Mouse (Mus musculus) gastrocnemius, postnatal 25 days (tissue): Measurements from ENCODE around the gene Bpi. TPM values are rescaled to one million over a fixed set of nuclear protein-coding genes. Genes with fewer than 3 reads are reported as not detected.

Experiments used
- DNase-seq: peaks from one replicate; pipeline ENCODE4 v3.0.0; 2022
- microRNA-seq, 2 experiments: library from miRNA; unstranded; fragments of <30 nt; microRNA quantifications; one replicate each; pipeline ENCODE4 v1.2.0; 2021; ENCODE audit warnings: borderline replicate concordance in 2 of 2
- total RNA-seq, 2 experiments: library from RNA; stranded (reverse); gene quantifications; 1 replicate in 1 of 2; 2 replicates in 1 of 2; pipeline ENCODE4 v1.2.3; 2021

Bpi gene
- total RNA-seq, 2 experiments from 2014 or later = not detected

DNA sequence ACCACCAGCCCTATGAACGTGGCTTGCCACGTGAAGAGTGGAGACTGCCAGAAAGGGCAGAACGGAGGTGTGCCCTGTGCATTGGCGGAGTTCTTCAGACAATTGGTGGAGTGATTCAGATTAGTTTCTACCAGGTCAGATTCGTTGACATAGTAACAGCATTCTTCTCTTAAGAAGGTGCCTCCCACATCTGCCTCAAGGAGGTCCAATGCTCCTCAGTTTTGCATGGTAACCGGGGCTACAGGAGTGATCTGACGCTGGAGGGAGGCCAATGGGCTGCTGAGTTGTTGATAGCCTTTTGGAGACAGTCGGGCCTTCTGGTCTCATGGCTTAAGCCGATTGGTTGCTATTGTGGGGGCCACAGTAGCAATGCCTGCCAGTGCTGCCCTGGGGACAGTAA lies 37.8 kb downstream of the Bpi start:
- no peak for DNase-seq

DNA sequence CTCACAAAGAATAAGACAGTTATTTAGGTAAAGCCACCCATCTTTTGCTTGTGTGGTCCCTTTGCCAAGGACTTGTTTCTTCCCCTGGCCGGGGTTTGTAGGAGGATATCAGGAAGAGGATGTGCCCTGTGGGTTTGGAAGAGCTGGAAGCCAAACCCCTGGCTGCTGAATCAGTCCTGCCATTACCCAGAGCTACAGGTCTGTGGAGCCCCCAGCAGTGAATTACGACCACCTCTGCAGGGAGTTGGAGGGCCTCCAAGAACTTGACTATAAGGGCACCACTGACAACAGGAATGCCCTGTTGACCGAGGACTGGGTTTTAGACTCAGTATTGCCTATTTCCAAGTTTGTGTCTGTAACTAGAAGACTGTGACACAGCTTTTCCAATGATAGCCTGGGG lies 41.3 kb downstream of the Bpi start:
- no peak for DNase-seq

DNA sequence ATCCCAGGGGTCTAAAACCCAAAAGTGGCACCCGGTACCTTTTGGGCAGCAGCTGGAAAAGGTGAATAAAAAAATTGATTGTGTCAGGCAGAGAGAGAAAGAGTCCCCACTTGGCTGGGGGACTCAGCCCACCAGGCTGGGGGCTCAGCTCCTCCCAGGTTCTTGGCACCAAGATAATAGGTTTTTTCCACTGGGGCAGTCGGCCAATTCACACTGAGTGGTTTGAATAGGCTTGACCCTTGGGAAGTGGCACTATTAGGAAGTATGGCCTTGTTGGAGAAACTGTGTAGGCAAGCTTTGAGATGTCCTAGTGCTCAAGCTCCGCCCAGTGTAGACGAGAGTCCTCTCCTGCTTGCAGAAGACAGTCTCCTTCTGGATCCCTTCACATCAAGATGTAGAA lies 41.8 kb downstream of the Bpi start:
- DNase-seq = no peak

DNA sequence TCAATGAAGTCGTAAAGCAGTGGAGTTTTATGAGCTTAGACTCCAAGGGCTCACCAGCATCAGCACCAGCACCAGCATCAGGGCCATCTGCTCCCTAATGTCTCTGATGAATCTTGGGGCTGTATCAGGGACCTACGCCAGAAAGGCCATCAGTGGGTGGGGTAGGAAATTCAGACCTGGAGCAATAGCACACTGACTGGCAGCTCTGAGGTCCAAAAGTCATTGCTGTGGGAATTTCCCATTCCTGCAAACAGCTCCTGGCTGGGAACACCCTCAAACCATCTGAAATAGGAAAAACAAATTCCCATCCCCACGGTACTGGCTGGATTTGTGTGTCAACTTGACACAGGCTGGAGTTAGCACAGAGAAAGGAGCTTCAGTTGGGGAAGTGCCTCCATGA lies 44.9 kb downstream of the Bpi start:
- DNase-seq = peak; percentile 31

DNA sequence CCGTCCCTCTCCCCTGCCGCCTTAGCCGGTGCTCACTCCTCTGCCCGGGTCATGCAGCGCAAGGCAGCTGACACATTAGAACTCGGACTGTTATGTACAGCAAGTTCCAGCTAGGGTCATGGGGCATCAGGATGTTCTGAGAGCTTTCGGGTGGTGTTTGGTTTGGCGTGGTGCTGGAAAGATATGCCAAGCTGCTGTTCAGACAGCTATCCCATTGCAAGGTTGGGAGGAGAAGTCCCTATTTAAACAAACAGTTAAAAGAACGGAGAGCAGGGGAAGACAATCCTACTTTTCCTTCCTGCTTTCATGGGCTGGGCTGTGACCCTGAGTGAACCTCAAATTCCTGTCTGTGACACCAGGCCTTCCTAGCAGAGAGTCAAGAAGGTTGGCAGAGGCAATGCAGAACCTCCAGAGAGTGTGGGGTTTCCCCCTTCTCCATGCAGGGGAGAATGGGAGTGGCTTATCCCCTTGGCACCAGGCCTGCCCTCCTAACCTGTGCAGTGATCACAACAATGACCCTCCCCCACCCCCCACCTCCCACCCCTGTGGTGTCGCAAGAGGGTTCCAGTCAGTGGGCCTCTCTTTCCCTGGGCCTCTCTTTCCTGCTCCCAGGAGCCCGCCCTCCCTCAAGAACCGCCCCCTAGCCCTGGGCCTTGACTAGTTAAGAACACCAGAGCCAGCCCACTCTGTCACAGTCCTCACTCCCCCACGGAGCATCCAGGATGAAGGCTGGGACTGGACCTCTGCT lies 48.2 kb downstream of the Bpi start, which contains the start of gene Lbp:
Gene Lbp (plus strand): TSS at position 546 of the 748 bp plus-strand sequence.
- peak; percentile 70 for DNase-seq

DNA sequence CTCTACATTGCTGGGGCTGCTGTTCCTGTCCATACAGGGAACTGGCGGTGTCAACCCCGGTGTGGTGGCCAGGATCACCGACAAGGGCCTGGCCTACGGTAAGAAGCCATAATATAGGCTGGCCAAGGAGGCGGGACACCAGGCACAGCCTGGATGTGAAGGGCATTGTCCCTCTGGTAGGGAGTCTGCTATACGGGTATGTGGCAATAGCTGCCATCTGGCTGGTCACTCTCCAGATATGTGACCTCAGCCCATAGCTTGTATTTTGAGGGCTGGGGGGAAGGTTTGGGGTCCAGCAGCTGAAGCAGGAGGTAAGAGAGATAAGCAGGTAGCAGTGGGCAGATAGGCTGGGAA lies 48.8 kb downstream of the Bpi start:
- no peak for DNase-seq

DNA sequence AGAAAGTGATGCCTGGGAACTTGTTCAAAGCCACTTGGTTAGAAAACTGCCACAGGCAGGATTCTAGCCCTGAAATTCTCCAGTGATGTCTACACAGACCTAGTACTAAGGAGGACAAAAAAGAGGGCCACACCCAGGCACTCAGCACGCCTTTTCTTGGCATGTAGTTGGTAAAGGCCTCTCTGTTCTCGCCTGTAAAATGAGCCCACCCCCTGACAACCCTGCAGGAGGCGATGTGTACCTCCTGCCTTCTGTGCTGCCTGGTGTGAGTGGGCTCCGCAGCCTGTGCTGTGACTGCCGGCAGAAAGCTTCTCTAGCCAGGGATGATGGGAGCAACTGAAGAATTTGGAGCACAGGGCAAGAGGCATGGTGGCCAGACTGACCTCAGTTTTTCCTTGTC lies 50.4 kb downstream of the Bpi start:
- DNase-seq = no peak

DNA sequence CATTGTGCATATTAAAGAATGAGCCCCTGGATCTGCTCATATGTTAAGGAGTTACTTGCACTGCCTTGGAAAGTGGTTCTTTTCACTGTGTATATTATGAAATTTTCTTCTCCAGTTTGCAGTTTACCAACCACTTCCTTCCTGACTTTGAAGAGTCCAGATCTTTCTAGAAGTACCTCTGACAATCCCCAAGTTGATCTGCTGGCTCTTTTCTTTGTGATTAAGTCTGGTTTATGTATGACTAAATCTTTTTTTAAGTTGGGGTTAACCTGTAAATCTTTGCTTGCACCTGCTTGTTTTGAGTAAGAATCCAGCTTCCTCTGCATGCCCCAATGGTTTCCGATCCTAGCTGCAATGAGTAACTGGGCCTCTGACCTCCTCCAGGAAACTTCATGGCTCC lies 55.2 kb downstream of the Bpi start:
- DNase-seq = no peak

DNA sequence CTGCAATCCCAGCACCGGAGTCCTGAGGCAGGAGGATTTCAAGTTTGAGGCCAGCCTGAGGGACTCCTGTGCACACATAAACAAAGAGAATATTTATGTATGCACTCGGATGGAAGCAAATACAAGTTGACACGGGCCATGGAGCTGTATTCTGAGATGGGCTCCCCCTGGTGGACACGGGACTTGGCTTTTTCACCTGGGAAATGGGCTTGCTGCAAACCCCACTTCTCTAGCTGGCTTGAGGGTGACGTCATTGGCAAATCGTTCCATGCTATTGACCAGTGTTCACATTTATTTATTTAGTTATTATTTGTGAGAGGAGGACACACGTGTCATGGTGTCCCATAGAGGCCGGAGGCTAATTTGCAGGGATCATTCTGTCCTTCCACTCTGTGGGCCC lies 58.5 kb downstream of the Bpi start:
- DNase-seq = no peak

DNA sequence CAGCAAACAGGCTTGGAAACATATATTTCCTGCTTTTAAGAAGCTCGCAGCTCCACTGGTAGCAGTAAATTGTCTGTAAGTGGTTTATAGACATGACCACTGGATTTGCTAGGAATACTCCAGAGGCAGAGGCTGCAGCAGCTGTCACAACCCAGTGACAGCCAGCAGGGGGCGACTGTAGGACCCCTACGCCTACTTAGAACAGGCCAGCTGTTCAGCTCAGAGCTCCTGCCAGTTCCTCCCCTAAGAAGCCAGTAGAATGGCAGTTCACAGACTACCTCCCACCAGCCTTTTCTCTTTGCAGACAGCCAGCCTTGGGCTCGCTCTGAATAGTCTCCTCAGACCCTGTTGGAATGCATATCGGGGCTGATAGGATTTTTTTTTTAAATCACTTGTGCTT lies 59.1 kb downstream of the Bpi start:
- DNase-seq = no peak

DNA sequence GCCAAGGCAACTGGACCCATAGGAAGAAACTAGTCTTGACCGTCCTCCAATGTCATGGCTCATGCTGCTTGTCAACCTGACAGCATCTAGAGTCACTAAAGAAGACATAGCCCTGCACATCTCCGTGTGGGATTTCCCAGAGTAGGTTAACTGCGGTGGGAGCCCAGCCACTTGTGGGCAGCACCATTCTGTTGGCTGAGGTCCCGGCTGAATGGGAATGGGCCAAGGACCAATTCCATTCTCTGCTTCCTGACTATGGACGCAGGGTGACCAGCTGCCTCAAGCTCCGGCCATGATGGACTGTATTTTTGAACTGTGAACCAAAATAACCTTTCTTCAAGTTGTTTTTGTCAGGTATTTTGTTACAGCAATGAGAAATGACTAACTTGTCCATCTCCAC lies 63.7 kb downstream of the Bpi start:
- DNase-seq = no peak

DNA sequence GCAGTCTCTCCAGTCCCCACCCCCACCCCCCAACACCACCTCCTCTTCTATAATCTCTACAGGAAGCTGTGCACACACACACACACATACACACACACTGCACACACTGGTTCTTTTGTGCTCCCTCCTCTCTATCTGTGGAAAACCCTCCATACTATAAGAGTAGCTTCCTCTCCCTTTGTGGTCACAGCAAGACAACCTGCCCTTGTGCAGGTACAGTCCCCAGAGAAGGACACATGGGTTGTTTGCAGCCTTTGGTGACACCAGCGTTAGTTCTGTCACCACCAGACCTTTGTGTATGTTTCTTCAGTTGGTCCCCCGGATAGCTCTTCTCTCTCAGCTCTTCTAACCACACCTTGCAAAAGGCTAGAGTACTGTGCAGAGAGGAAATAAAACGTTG lies 65.0 kb downstream of the Bpi start:
- DNase-seq = no peak

DNA sequence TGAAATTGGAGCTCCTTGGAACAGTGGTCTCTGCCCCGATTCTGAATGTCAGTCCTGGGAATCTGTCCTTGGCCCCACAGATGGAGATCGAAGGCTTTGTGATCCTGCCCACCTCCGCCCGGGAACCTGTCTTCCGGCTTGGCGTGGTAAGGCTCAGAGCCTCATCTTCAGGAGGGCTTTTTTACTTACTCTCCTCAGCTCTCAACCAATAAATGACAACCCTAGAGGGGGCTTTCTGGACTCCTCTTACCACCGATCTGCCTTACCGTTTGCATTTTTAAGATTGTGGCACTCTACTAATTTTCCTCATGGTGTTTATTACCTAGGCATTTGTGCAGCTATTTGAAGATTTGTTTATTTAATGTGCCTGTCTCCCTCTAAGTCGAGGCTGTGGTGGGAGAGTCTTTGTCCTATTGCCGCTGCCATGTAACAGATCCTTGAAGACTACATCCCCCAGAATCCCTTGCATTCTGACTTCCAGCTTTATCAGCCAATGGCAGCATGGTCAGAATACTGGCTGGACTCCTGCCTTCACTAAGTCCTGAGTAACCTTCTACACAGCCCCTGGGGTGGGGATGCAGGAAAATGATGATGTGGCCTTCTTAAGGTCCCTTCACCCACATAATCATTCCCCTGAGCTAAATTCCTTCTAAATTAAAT lies 66.8 kb downstream of the Bpi start:
- DNase-seq = no peak

DNA sequence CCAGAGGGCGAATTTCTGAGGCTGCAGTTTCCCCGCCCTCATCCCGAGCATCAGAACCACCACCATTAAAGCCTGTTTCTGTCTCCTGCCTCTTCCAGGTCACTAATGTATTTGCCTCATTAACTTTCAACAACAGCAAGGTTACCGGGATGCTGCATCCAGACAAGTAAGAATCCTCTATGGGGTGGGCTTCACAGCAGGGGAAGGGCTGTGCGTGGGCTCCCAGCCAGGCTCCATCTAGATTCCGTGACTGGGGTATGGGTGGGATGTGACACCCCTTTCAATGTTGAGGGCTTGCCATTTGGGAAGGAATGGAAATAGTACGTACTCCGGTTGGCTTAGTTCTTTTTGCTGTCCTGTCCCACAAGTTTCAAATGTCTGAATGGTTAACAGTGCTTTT lies 67.7 kb downstream of the Bpi start:
- no peak for DNase-seq

Small RNA genes within 50 kb of the gene (microRNA-seq; reads per million reads assigned to microRNA genes)
- 0 to 0.26 reads per million in 2 experiments for gene Mir7685

Other genes with a start within 250 kb of the Bpi start
- gene Tti1, start 229.7 kb upstream of the Bpi start, total RNA-seq = 10 to 100 TPM; 15.1 to 17.9 TPM
- gene Rprd1b, start 229.6 kb upstream of the Bpi start, total RNA-seq = 10 to 100 TPM; 23.7 to 31.7 TPM
- gene Tgm2, start 111.7 kb upstream of the Bpi start, total RNA-seq = 10 to 100 TPM; 47.9 to 52.3 TPM
- gene D630003M21Rik, start 28.9 kb upstream of the Bpi start, total RNA-seq = 1 to 10 TPM; 1.8 to 2.0 TPM
- gene Lbp, start 48.4 kb downstream of the Bpi start, total RNA-seq = 10 to 100 TPM in 1 of 2 experiments, 1 to 10 TPM in 1; 4.7 to 11.1 TPM
- under 1 TPM in 1 of 2 experiments, not detected in 1; 0.11 TPM for gene Snhg11, start 117.5 kb downstream of the Bpi start, total RNA-seq
- gene Ralgapb, start 151.8 kb downstream of the Bpi start, total RNA-seq = 10 to 100 TPM; 21.6 to 25.2 TPM
- 1 to 10 TPM; 1.6 to 7.0 TPM for gene Adig, start 244.5 kb downstream of the Bpi start, total RNA-seq